Mouse (Mus musculus) hindlimb bud, embryonic 11.5 days (tissue): ENCODE data around the gene Jtb.
"Not testable (repeated sequence)": the region's sequence is repeated elsewhere in the genome, so short reads cannot be mapped to it uniquely, and the experiment has no call there.

ENCODE experiments used
- DNase-seq: peaks from one replicate; pipeline ENCODE4 v3.0.0-alpha.2; 2012; ENCODE audit warnings: low read depth, low spot score; ENCODE audit errors: extremely low spot score

The Jtb gene

DNA sequence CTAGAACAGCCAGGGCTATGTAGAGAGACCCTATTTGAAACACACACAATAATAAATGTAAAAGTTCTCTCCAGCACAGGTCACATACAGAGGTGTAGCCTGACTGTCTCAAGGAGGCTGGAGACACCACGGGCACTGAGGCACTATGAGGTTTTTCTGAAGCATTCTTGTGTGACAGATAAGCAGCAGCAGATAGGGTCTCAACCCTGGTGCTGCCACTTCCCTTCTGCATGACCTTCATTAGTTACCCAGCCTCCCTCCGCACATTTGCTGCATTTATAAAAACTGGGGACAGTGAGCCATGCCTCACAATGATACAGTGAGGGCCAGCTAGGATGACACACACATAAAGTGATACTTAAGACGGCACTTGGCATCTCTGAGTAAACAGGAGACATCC is 8.5 kb upstream of the Jtb start:
- DNase-seq: no peak

DNA sequence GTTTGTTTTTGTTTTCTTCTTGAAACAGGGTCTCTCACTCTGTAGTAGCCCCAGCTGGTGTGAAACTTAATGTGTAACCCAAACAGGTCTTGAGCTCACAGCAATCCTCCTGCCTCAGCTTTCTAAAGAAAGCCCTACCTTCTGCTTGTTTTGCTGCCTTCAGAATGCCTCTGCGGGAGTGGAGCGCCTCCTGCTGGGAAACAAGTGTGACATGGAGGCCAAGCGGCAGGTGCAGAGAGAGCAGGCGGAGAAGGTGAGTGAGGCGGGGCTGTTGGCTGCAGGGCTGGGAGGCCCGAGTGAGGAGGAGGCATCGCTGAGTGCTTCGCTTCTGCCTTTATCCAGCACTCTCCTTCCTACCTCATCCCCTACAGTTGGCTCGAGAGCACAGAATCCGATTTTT is 7.1 kb upstream of the Jtb start:
- DNase-seq: no peak

DNA sequence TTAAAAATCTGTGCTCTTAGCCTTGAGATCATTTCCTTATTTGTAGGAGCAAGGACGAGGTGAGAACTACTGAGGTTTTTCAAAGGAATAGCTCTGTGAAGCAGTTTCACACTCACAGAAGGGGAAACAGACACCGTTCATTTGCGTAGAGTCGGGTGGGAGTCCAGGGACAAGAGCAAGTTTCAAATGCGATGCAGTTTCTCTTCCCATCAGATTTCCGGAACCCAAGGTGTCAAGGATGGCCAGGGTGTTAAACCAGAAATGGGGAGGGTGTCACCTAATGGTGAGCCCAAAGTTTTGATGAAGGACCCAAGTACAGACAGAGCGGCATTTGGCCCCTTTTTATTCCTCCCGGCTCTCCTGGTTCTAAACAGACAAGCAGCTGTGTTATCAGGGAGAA is 322 bp upstream of the Jtb start:
- no peak for DNase-seq

DNA sequence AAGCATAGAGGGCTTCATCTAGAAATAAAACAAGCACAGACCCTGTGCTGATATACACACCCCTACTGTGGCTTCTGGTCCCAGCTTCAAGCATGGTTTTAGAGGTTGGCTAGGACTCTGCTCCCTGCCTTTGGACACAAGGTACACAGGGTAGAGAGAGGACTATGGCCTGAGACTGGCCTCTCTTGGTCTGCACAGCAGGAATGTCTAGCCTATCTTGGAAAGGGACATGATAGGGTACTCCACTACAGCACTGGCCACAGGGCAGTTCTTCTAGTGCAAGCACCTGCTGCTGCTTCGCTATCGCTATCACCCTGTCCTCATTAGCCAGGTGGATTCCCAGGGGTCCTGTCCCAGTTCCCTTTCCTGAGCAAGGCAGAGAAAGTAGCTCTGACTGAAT is 9.9 kb downstream of the Jtb start:
- DNase-seq: no peak

DNA sequence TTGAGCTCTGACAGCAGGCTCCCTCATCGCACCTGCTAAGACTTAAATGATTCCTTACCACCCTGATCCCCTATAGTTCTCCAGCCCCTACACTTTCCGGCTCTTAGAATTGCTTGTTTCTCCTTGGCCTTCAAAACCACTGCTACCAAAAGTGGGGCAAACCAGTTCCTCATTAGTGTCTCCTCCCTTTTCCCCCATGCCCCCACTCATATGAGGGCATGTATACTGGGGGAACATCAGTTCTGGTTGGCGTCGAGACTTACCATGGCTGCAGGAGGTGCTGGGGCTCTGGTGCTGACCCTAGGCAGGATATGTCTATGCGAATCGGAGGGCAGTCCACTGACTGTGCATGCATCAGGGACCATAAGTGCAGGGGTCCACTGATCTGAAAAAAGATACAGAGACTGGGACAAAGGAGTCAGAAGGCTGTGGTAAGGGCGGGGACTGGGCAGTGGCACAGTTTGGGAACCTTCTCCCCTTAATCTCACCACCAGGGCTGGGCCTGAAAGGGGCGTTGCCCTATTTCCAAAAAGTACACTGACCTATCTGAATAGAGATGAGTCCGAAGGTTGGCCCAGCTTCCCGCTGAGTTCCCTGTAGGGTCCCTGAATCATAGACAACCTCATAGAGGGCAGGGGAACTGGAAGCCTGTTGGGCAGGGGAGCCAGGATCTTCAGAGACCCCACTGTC is 10.4 kb downstream of the Jtb start:
- DNase-seq: no peak

DNA sequence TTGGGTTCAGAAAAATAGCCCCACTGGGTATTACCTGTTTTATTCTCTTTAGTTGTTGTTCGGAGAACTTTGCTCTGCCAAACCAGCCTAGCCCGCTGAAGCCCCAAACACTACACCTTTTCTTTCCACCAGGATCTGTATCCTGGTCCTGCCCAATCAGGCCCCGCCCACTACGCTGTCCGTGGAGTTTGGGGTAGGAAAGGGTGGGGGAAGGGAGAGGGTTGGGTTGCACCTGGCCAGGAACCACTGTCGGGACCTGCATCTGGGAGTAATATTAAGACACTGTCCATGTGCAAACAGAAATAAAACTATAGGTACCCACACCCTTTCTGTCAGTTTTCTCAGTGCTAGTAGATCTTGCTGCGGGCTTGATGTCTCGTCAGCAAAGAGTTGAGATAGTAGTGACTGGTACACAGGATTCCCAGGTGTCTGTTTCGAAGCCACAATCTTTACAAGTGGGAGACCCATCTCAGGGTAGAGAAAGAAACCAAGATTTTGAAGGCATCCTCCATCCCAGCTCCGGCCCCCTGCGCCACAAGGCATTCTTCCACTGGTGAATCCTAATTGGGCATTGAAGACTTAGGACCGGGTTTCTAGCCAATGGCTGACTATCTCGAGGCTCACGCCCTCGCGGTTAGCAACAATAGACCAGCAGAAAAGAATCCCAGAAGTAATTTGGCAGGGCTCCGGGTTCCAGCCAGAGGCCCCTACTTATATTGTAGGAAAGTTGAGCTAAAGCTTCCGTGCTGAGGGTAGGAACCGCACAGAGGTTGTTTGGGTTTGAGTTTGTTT is 11.8 kb downstream of the Jtb start, which contains the start of gene Creb3l4:
Gene Creb3l4 (minus strand): TSS at position 529 of the 792 bp plus-strand sequence.
- no peak for DNase-seq

DNA sequence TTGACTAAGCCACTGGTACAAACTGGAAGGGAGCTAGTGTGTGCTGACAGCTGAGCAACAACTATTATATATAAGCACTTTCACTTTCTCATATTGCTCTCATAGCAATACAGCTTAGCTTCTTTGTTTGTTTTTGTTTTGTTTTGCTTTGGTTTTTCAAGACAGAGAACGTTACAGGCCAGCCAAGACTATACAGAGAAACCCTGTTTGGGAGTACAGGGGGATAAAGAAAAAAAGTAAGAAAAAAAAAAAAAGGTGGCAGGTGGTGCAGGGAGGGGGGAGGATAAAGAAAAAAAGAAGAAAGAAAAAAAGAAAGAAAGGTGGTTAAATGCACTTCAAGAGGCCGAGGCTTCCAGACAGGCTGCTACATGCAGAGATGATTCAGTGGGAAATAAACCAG is 14.0 kb downstream of the Jtb start:
- no peak for DNase-seq

DNA sequence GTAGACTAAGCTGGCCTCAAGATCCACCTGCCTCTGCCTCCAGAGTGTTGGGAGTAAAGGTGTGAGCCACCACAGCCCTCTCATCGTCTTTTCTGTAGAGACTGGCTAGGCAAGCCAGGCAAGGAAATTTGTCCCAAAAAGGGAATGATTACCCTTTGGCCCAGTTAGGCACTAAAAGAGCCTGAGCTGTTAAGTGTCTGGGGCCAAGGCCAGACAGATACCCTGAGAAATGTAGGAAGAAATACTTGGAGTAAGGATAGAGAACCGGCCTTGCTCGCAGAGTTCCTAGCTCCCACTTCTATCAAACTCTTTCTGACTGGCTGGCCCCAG is 16.2 kb downstream of the Jtb start:
- DNase-seq: no peak

DNA sequence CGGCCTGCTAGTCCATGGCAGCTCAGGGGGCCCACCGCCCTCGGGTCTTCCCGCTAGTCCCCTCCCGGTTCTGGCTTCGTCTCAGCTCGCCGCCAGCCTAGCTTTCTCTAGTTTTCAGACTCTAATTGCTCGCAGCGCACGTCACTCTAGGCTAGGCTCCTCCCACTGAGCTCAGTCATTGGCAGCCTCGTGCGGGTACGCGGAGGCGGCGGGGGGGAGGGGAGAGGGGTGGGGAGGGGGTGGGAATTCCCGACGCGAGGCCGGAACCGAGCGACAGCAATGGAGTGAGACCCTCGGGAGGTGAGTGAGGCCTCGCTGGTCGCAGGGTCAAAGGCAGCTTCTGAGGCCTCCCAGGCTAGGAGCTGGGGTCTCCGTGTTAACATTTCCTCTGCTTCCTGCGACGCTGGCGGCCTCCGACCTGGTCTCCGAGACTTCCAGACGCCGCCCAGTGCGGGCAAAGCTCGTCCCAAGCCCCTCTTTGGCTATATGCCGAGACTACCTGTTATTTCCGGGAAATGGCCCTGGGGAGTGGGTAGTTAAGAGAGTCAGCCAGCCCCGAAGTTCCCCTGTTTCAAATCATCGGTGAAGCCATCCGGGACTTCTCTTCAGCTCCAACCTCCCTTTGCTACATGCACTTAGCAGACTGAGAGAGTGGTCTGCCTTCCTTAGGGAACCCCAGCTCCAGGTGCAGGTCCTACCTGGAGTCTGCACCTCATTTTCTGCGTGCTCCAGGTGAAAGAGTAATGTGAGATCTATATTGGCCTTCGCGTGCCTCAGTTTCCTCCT is 16.8 kb downstream of the Jtb start, which contains the start of gene Slc39a1:
Gene Slc39a1 (plus strand): TSS at position 213 of the 786 bp plus-strand sequence.
- DNase-seq: peak; percentile 80

DNA sequence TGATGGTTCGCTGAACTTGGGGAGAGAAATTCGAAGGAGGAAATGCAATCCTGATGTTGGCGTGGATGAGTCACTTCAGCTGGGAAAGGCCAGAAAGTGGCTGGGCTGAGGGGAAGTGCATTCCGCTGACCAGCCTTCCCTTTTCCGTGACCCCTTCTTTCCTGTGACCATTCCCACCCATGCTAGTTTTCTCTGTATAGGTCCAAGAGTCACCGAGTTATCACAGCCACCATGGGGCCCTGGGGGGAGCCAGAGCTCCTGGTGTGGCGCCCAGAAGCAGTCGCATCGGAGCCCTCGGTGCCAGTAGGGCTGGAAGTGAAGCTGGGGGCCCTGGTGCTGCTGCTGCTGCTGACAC is 17.3 kb downstream of the Jtb start:
- no peak for DNase-seq

DNA sequence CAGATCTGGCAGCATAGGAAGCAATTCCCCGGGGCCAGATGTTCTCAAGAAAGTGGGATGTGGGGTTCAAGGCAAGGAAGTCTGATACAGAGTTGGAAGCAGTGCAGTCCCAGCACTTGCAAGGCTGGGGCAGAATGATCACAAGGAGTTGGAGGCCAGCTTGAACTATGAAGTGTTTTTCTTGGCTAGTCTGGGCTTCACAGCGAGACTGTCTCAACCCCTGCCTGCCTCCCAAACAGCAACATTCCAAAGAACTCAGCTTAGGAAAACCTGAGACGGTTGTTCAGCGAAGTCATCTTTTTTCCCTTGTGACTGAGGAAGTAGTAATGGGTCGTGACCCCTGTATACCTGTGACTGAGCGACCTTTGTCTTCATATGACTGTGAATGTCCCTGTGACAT is 19.4 kb downstream of the Jtb start:
- no peak for DNase-seq

DNA sequence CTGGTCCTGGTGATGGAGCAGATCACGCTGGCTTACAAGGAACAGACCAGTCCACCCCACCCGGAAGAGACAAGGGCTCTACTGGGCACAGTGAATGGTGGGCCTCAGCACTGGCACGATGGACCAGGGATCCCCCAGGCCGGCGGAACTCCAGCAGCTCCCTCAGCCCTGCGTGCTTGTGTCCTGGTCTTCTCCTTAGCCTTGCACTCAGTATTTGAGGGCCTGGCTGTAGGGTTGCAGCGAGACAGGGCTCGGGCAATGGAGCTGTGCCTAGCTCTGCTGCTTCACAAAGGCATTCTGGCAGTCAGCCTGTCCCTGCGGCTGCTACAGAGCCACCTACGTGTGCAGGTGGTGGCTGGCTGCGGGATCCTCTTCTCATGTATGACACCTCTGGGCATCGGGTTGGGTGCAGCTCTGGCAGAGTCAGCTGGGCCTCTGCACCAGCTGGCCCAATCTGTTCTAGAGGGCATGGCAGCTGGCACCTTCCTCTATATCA is 20.4 kb downstream of the Jtb start:
- not testable (repeated sequence) for DNase-seq

DNA sequence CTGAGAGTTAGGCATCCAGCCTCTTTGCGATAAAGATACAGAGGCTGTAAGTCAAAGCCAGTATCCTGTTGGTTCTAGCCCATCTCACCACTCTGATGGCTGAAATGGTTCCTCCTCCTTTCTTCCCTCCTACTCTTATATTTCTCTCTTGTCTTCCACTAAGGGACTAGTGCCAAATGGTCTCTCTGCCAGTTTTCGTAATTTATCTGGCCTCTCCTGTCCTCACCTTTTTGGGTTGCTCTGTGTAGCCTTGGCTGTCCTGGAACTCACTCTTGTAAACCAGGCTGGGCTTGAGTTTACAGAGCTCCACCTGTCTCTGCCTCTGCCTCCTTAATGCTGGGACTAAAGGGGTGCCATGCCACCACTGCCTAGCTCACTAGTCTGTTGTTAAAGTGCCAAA is 21.3 kb downstream of the Jtb start:
- DNase-seq: not testable (repeated sequence)

DNA sequence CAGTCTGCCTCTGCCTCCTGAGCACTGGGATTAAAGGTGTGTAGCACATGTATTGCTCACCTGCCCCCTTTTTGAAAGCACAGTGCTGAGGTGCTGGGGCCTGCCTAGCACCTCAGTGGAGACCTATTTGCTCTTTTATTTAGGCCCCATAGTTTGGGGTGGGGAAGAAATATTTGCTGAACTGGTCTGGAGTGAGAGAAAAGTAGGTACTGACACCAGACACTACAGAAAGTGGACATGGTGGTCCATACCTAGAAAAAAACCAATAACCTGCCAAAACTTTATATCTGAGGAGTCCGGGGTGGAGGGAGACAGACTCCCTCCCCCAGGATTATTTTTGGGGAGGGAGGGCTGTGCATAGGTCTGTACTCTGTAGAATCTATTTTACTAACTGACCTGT is 21.8 kb downstream of the Jtb start:
- not testable (repeated sequence) for DNase-seq

DNA sequence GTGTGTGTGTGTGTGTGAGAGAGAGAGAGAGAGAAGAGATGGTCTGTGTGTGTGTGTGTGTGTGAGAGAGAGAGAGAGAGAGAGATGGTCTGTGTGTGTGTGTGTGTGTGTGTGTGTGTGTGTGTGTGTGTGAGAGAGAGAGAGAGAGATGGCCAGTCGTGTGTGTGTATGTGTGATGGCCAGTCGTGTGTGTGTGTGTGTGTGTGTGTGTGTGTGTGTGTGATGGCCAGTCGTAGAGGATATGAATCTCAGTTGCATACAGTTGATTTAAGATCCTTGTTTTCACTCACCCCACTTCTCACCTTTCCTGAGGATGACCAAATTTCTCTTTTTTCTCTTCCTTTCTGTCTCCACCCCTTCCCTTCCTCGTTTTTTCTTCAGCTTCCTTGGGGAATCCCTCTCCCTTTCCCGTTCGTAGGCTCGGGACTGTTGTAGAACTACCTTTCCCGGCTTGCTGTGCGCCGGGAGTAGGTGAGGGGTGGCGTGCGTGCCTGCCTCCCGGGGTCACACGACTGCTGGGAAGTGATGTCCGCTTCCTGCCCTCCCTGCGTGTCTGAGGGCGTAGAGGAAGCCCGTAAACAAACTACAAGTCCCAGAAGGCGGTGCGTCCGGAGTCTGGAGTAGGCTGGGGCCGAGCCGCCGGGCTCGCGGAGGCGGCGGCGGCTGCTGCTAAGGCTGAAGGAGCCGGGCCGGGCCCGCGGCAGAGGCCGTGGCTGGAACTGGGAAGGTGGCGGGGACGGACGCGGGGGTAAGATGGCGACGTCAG is 22.4 kb downstream of the Jtb start, which contains the start of gene Crtc2:
Gene Crtc2 (plus strand): TSS at position 511 of the 766 bp plus-strand sequence.
- peak; percentile 84 for DNase-seq

DNA sequence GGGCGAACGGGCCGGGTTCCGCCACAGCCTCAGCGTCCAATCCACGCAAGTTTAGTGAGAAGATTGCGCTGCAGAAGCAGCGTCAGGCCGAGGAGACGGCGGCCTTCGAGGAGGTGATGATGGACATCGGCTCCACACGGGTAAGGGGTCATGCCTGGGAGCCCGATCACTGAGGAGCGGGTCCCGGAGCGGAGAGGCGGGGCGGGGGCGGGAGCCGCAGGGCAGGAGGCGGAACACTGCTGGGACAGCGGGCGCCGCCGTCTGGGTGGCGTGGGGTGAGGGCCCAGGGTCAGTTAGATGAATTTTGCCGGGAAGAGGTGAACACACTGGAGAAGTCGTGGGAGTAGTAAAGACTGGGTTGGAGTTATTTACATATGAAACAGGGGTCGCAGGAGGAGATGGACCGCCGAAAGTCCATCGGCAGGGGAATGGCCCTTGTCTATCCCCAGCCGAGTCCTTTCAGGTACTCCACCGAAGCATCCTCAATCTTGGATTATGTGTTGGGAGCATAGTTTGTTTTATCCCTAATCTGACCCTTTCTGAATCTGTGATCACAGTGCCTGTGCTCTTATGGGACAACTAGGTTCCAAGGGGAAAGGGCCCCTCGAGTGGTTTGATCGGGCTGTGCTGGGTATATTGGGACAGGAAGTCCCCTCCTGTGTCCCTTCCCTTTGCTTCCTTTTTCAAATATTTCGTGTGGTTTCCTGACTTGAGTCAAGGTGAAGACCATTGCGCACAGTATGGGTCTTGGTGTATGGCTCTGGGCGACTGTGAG is 23.2 kb downstream of the Jtb start:
- no peak for DNase-seq

DNA sequence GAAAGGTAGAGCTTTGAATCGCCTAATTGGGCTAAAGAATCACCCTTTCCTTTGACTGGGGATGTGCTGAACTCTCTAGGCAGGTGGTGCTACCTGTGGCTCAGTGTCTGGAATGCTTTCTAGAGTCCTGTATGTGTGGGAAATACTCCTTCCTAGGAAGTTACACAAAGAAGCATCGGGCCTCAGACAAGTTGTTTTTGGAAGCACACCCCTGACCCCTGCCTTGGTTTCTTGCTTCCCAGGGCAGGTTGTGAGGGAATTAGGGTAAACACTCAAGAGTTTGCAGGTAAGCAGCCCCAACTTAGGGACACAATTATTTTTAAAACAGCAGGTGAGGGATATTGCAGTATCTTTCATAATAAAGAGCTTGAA is 23.8 kb downstream of the Jtb start:
- no peak for DNase-seq

DNA sequence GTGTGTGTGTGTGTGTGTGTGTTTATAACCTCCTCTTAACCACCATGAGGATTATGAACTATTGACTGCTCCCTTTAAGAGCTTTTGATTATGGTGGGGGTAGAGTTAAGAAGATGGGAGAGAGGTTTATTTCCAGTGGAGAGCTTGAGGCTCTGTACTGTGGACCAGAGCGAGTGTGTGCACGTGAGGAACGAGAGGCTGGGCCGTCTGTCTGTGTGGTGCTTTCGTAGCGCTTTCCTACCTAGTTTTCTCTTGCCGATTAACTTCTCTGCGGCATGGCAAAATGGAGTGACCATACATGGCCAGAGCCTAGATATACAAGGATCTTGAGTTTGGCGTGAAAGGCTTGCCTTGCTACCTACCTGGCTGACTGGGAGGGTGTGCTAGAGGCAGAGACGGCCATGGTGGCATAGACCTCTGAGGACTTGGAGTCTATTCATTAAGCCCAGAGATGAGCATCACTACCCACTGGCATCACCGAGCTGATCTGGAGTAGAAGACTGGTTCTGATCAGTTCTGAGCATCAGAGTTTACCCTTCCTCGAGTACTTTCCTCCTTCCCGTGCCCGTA is 24.5 kb downstream of the Jtb start:
- DNase-seq: no peak

DNA sequence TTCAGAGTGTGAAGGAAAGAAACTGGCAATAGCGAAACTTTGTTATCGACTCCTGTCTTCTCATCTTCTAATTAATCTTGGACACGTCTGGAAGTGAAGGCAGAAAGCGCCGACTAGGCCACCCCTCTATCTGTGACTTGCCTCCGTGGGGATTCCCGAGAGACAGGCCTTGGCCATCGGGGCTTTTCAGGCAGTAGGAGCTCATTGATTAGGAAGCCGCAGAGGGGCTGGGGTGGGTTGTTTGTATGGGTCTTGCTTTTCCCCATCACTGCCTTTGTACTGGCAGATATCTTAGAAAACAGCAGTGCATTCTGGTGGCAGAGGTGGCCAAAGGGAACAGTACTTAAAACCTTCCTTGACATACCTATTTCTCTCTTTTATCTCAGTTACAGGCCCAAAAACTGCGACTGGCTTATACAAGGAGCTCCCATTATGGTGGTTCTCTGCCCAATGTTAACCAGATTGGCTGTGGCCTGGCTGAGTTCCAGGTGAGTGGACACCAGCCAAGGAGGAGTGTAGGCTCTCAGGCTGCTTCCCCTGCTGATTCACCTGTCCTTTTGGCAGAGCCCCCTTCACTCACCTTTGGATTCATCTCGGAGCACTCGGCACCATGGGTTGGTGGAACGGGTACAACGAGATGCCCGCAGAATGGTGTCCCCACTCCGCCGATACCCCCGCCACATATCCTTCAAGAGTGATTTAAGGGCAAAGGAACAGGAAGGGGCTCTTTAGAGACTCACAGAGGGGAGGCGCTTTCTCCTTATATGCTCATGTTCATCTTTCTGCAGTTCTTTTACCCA is 25.5 kb downstream of the Jtb start:
- DNase-seq: no peak
